Mouse (Mus musculus): Measurements from ENCODE around the gene Kidins220. TPM values are rescaled to one million over a fixed set of nuclear protein-coding genes. Genes with fewer than 3 reads are reported as not detected.

The Kidins220 gene
- polyA plus RNA-seq, 1 experiment, result 72.1 TPM

GRCm38 (mm10) chr12:24932120-24932519 is 42.6 kb upstream of the Kidins220 start:
- 89% methylated on average over 6 of the region's 6 CpGs for WGBS
- no peak for DNase-seq
- H3K27ac ChIP-seq (ENCODE audit: control insufficient read depth, insufficient read depth, low read length), result no peak overlapping the region
- no peak overlapping the region for H3K4me3 ChIP-seq (ENCODE audit: control insufficient read depth, insufficient read depth, low read length)
- TF ChIP-seq POLR2A (IDR thresholded peaks at IDR 0.05; ENCODE audit: control insufficient read depth, extremely low read depth, insufficient read depth, low read length, poor library complexity) (no peak), CTCF (IDR thresholded peaks at IDR 0.05; ENCODE audit: borderline replicate concordance, control insufficient read depth, extremely low read depth, insufficient read depth, low read length, poor library complexity) (no peak)
- no peaks in the 10 kb centered on the region; the same call in 1 of the 2 replicates for H3K4me1 ChIP-seq (replicated peaks; ENCODE audit: control insufficient read depth, insufficient read depth, low read length)
- no peaks in the 10 kb centered on the region for H3K27me3 ChIP-seq (ENCODE audit: control insufficient read depth, insufficient read depth, low read length)
- H3K36me3 ChIP-seq (ENCODE audit: control insufficient read depth, insufficient read depth, low read length), result no peaks in the 10 kb centered on the region

GRCm38 (mm10) chr12:24933206-24933775 is 41.4 kb upstream of the Kidins220 start:
- Histone ChIP-seq H3K36me3 (ENCODE audit: control insufficient read depth, insufficient read depth, low read length) (no peaks in the 10 kb centered on the region), H3K27me3 (ENCODE audit: control insufficient read depth, insufficient read depth, low read length) (no peaks in the 10 kb centered on the region), H3K4me1 (replicated peaks; ENCODE audit: control insufficient read depth, insufficient read depth, low read length) (no peaks in the 10 kb centered on the region; the same call in 1 of the 2 replicates), H3K27ac (ENCODE audit: control insufficient read depth, insufficient read depth, low read length) (no peak overlapping the region), H3K4me3 (ENCODE audit: control insufficient read depth, insufficient read depth, low read length) (no peak overlapping the region)
- no peak for TF ChIP-seq POLR2A (IDR thresholded peaks at IDR 0.05; ENCODE audit: control insufficient read depth, extremely low read depth, insufficient read depth, low read length, poor library complexity)
- no peak for TF ChIP-seq CTCF (IDR thresholded peaks at IDR 0.05; ENCODE audit: borderline replicate concordance, control insufficient read depth, extremely low read depth, insufficient read depth, low read length, poor library complexity)
- 94% methylated on average over 1 of the region's 1 CpGs for WGBS
- no peak for DNase-seq

- Histone ChIP-seq H3K36me3 (ENCODE audit: control insufficient read depth, insufficient read depth, low read length) (no peaks in the 10 kb centered on the region), H3K4me3 (ENCODE audit: control insufficient read depth, insufficient read depth, low read length) (no peak overlapping the region), H3K4me1 (replicated peaks; ENCODE audit: control insufficient read depth, insufficient read depth, low read length) (no peaks in the 10 kb centered on the region), H3K27me3 (ENCODE audit: control insufficient read depth, insufficient read depth, low read length) (no peaks in the 10 kb centered on the region), H3K27ac (ENCODE audit: control insufficient read depth, insufficient read depth, low read length) (no peak overlapping the region)
- TF ChIP-seq CTCF (IDR thresholded peaks at IDR 0.05; ENCODE audit: borderline replicate concordance, control insufficient read depth, extremely low read depth, insufficient read depth, low read length, poor library complexity), result no peak
- no peak for TF ChIP-seq POLR2A (IDR thresholded peaks at IDR 0.05; ENCODE audit: control insufficient read depth, extremely low read depth, insufficient read depth, low read length, poor library complexity)
- no peak for DNase-seq
- WGBS, result 79% methylated on average over 3 of the region's 3 CpGs
Measured at GRCm38 (mm10) chr12:24933996-24934395, 40.7 kb upstream of the Kidins220 start.

GRCm38 (mm10) chr12:24936281-24936680 is 38.4 kb upstream of the Kidins220 start:
- H3K36me3 ChIP-seq (ENCODE audit: control insufficient read depth, insufficient read depth, low read length), result no peaks in the 10 kb centered on the region
- no peak for DNase-seq
- TF ChIP-seq CTCF (IDR thresholded peaks at IDR 0.05; ENCODE audit: borderline replicate concordance, control insufficient read depth, extremely low read depth, insufficient read depth, low read length, poor library complexity) (no peak), POLR2A (IDR thresholded peaks at IDR 0.05; ENCODE audit: control insufficient read depth, extremely low read depth, insufficient read depth, low read length, poor library complexity) (no peak)
- H3K27me3 ChIP-seq (ENCODE audit: control insufficient read depth, insufficient read depth, low read length), result no peaks in the 10 kb centered on the region
- H3K4me1 ChIP-seq (replicated peaks; ENCODE audit: control insufficient read depth, insufficient read depth, low read length), result no peaks in the 10 kb centered on the region
- WGBS, result 88% methylated on average over 1 of the region's 1 CpGs
- H3K4me3 ChIP-seq (ENCODE audit: control insufficient read depth, insufficient read depth, low read length), result no peak overlapping the region
- H3K27ac ChIP-seq (ENCODE audit: control insufficient read depth, insufficient read depth, low read length), result no peak overlapping the region

- Histone ChIP-seq H3K4me1 (replicated peaks; ENCODE audit: control insufficient read depth, insufficient read depth, low read length) (no peaks in the 10 kb centered on the region), H3K36me3 (ENCODE audit: control insufficient read depth, insufficient read depth, low read length) (no peaks in the 10 kb centered on the region), H3K27me3 (ENCODE audit: control insufficient read depth, insufficient read depth, low read length) (no peaks in the 10 kb centered on the region), H3K4me3 (ENCODE audit: control insufficient read depth, insufficient read depth, low read length) (no peak overlapping the region), H3K27ac (ENCODE audit: control insufficient read depth, insufficient read depth, low read length) (no peak overlapping the region)
- 96% methylated on average over 8 of the region's 8 CpGs for WGBS
- TF ChIP-seq CTCF (IDR thresholded peaks at IDR 0.05; ENCODE audit: borderline replicate concordance, control insufficient read depth, extremely low read depth, insufficient read depth, low read length, poor library complexity) (no peak), POLR2A (IDR thresholded peaks at IDR 0.05; ENCODE audit: control insufficient read depth, extremely low read depth, insufficient read depth, low read length, poor library complexity) (no peak)
- DNase-seq, result no peak
Measured at GRCm38 (mm10) chr12:24939372-24939771, 35.4 kb upstream of the Kidins220 start.

- DNase-seq, result no peak
- H3K27ac ChIP-seq (ENCODE audit: control insufficient read depth, insufficient read depth, low read length), result no peak overlapping the region
- no peaks in the 10 kb centered on the region for H3K27me3 ChIP-seq (ENCODE audit: control insufficient read depth, insufficient read depth, low read length)
- no peak overlapping the region for H3K4me3 ChIP-seq (ENCODE audit: control insufficient read depth, insufficient read depth, low read length)
- WGBS, result 89% methylated on average over 9 of the region's 9 CpGs
- H3K4me1 ChIP-seq (replicated peaks; ENCODE audit: control insufficient read depth, insufficient read depth, low read length), result no peaks in the 10 kb centered on the region
- no peak for TF ChIP-seq POLR2A (IDR thresholded peaks at IDR 0.05; ENCODE audit: control insufficient read depth, extremely low read depth, insufficient read depth, low read length, poor library complexity)
- TF ChIP-seq CTCF (IDR thresholded peaks at IDR 0.05; ENCODE audit: borderline replicate concordance, control insufficient read depth, extremely low read depth, insufficient read depth, low read length, poor library complexity), result no peak
- no peaks in the 10 kb centered on the region for H3K36me3 ChIP-seq (ENCODE audit: control insufficient read depth, insufficient read depth, low read length)
Measured at GRCm38 (mm10) chr12:24942619-24943287, 32.0 kb upstream of the Kidins220 start.

Measured in thymus, adult 2 months (tissue).